Mouse (Mus musculus): ENCODE data around the gene Chchd2. TPM values are rescaled to one million over a fixed set of nuclear protein-coding genes. Genes with fewer than 3 reads are reported as not detected.

Chchd2 gene
- polyA plus RNA-seq, 1 experiment from 2014 or later: 602 TPM

GRCm38 (mm10) chr5:129869238-129869995 is 17.9 kb downstream of the Chchd2 start:
- WGBS: 90% methylated on average over 19 of the region's 19 CpGs
- no peak overlapping the region for H3K4me2 ChIP-seq (ENCODE audit: low read length)
- H3K9me3 ChIP-seq (replicated peaks; ENCODE audit: control insufficient read depth, low read length, poor library complexity, severe bottlenecking): no peaks in the 10 kb centered on the region
- no peak for ATAC-seq
- H3K27me3 ChIP-seq (ENCODE audit: control insufficient read depth, insufficient read depth, low read depth, low read length): no peaks in the 10 kb centered on the region
- no peaks in the 10 kb centered on the region for H3K4me1 ChIP-seq (ENCODE audit: control insufficient read depth, insufficient read depth, low read length)
- H3K9ac ChIP-seq (ENCODE audit: low read depth, low read length): no peak overlapping the region
- no peak overlapping the region for H3K4me3 ChIP-seq (ENCODE audit: low read depth, low read length)
- no peak overlapping the region for H3K27ac ChIP-seq (ENCODE audit: low read length)
- no peaks in the 10 kb centered on the region for H3K36me3 ChIP-seq (ENCODE audit: control insufficient read depth, insufficient read depth, low read length)

DNA sequence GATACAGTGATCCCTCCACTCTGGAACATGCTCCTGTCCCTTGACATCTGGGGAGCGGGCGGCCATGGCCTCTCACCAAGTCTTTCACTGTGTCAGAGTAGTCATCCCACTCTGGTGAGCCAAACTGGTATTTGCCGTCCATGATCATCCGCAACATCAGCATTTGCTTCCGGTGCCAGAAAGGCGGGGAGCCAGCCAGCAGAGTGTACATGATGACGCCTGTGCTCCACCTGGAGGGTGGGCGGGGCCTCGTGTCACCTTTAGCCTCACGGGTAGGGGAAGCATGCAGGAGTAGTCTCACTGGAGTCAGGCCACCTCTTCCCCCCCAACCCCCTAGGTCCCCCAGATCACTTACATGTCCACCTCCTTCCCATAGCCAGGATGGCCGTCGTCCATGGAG is 21.4 kb downstream of the Chchd2 start:
- no peak for ATAC-seq
- H3K4me3 ChIP-seq (ENCODE audit: low read depth, low read length): no peak overlapping the region
- H3K36me3 ChIP-seq (ENCODE audit: control insufficient read depth, insufficient read depth, low read length): peaks cover 6% of the 10 kb centered on the region
- no peak overlapping the region for H3K9ac ChIP-seq (ENCODE audit: low read depth, low read length)
- WGBS: 90% methylated on average over 12 of the region's 12 CpGs
- H3K4me1 ChIP-seq (ENCODE audit: control insufficient read depth, insufficient read depth, low read length): no peaks in the 10 kb centered on the region
- H3K9me3 ChIP-seq (replicated peaks; ENCODE audit: control insufficient read depth, low read length, poor library complexity, severe bottlenecking): no peaks in the 10 kb centered on the region
- no peak overlapping the region for H3K27ac ChIP-seq (ENCODE audit: low read length)
- no peaks in the 10 kb centered on the region for H3K27me3 ChIP-seq (ENCODE audit: control insufficient read depth, insufficient read depth, low read depth, low read length)
- no peak overlapping the region for H3K4me2 ChIP-seq (ENCODE audit: low read length)

DNA sequence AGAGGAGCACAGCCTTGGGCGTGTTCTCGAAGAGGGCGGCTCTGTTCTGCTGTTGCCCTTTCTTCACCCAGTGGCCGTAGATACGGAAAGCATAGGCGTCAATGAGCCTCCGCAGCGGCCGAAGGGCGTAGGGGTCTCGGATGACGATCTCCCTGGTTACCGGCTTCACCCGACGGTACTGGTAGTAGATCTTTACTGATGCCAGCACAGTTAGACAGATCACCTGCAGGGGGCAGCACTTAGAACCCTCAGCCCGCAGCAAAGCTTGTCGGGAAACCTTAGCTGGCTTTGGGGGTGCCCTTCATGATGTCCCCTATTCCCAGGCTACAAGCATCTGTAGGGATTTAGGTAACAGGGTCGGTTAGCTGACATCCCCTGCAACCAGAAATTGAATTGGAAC is 22.8 kb downstream of the Chchd2 start:
- no peaks in the 10 kb centered on the region for H3K4me1 ChIP-seq (ENCODE audit: control insufficient read depth, insufficient read depth, low read length)
- WGBS: 8% methylated on average over 18 of the region's 18 CpGs
- H3K9me3 ChIP-seq (replicated peaks; ENCODE audit: control insufficient read depth, low read length, poor library complexity, severe bottlenecking): no peaks in the 10 kb centered on the region
- no peak for ATAC-seq
- no peak overlapping the region for H3K4me3 ChIP-seq (ENCODE audit: low read depth, low read length)
- no peak overlapping the region for H3K4me2 ChIP-seq (ENCODE audit: low read length)
- H3K36me3 ChIP-seq (ENCODE audit: control insufficient read depth, insufficient read depth, low read length): peaks cover 18% of the 10 kb centered on the region
- no peak overlapping the region for H3K9ac ChIP-seq (ENCODE audit: low read depth, low read length)
- H3K27ac ChIP-seq (ENCODE audit: low read length): no peak overlapping the region
- no peaks in the 10 kb centered on the region for H3K27me3 ChIP-seq (ENCODE audit: control insufficient read depth, insufficient read depth, low read depth, low read length)

GRCm38 (mm10) chr5:129862325-129862724 is 24.9 kb downstream of the Chchd2 start:
- Histone ChIP-seq H3K9me3 (replicated peaks; ENCODE audit: control insufficient read depth, low read length, poor library complexity, severe bottlenecking) (no peaks in the 10 kb centered on the region), H3K36me3 (ENCODE audit: control insufficient read depth, insufficient read depth, low read length) (peaks cover 27% of the 10 kb centered on the region), H3K4me1 (ENCODE audit: control insufficient read depth, insufficient read depth, low read length) (no peaks in the 10 kb centered on the region), H3K9ac (ENCODE audit: low read depth, low read length) (no peak overlapping the region), H3K4me3 (ENCODE audit: low read depth, low read length) (no peak overlapping the region), H3K27me3 (ENCODE audit: control insufficient read depth, insufficient read depth, low read depth, low read length) (no peaks in the 10 kb centered on the region), H3K4me2 (ENCODE audit: low read length) (no peak overlapping the region), H3K27ac (ENCODE audit: low read length) (no peak overlapping the region)
- 97% methylated on average over 6 of the region's 6 CpGs for WGBS
- ATAC-seq: no peak

DNA sequence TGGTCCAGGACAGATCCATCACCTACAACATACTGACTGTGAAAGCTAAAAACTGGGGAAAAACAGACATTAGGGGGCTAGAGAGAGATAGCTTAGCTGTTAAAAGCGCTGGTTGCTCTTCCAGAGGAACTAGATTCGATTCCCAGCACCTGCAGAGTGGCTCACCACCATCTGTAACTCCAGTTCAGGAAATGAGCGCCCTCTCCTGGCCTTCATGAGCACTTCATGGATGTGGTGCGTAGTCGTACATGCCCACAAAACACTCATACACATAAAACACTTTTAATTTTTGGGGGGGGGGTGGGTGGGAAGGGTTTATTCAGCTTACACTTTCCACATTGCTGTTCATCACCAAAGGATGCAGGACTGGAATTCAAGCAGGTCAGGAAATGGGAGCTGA is 30.9 kb downstream of the Chchd2 start:
- WGBS: 88% methylated on average over 5 of the region's 5 CpGs
- H3K4me3 ChIP-seq (ENCODE audit: low read depth, low read length): no peak overlapping the region
- H3K4me1 ChIP-seq (ENCODE audit: control insufficient read depth, insufficient read depth, low read length): no peaks in the 10 kb centered on the region
- peaks cover 31% of the 10 kb centered on the region for H3K36me3 ChIP-seq (ENCODE audit: control insufficient read depth, insufficient read depth, low read length)
- H3K27me3 ChIP-seq (ENCODE audit: control insufficient read depth, insufficient read depth, low read depth, low read length): no peaks in the 10 kb centered on the region
- H3K9me3 ChIP-seq (replicated peaks; ENCODE audit: control insufficient read depth, low read length, poor library complexity, severe bottlenecking): no peaks in the 10 kb centered on the region
- H3K9ac ChIP-seq (ENCODE audit: low read depth, low read length): no peak overlapping the region
- ATAC-seq: no peak
- H3K4me2 ChIP-seq (ENCODE audit: low read length): no peak overlapping the region
- no peak overlapping the region for H3K27ac ChIP-seq (ENCODE audit: low read length)

- no peak for ATAC-seq
- WGBS: 48% methylated on average over 5 of the region's 5 CpGs
- H3K4me2 ChIP-seq (ENCODE audit: low read length): no peak overlapping the region
Observed at GRCm38 (mm10) chr5:129855163-129855562, 32.1 kb downstream of the Chchd2 start.

DNA sequence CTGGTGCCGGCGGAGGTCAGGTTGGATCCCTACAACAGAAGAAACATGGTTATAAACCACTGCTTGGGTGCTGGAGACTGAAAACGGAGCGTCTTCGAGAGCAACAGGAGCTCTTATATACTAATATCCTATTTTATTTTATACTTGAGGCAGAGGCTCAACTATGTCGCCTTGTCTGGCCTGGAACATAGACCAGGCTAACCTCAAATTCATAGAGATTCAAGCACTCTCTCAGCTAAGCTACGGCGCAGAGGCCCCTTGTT is 39.8 kb downstream of the Chchd2 start:
- no peak overlapping the region for H3K27ac ChIP-seq (ENCODE audit: low read length)
- H3K36me3 ChIP-seq (ENCODE audit: control insufficient read depth, insufficient read depth, low read length): peaks cover 13% of the 10 kb centered on the region
- no peaks in the 10 kb centered on the region for H3K9me3 ChIP-seq (replicated peaks; ENCODE audit: control insufficient read depth, low read length, poor library complexity, severe bottlenecking)
- H3K27me3 ChIP-seq (ENCODE audit: control insufficient read depth, insufficient read depth, low read depth, low read length): no peaks in the 10 kb centered on the region
- peak overlapping the region; percentile 70 for H3K9ac ChIP-seq (ENCODE audit: low read depth, low read length)
- H3K4me1 ChIP-seq (ENCODE audit: control insufficient read depth, insufficient read depth, low read length): peaks cover 12% of the 10 kb centered on the region
- H3K4me2 ChIP-seq (ENCODE audit: low read length): peak overlapping the region; percentile 54
- no peak for ATAC-seq
- 60% methylated on average over 8 of the region's 8 CpGs for WGBS
- peak overlapping the region; percentile 58 for H3K4me3 ChIP-seq (ENCODE audit: low read depth, low read length)

More at GRCm38 (mm10) chr5:129855163-129855562, 32.1 kb downstream of the Chchd2 start:
- Histone ChIP-seq H3K36me3 (ENCODE audit: control insufficient read depth, insufficient read depth, low read length) (peaks cover 26% of the 10 kb centered on the region), H3K4me3 (ENCODE audit: low read depth, low read length) (no peak overlapping the region), H3K27ac (ENCODE audit: low read length) (no peak overlapping the region), H3K27me3 (ENCODE audit: control insufficient read depth, insufficient read depth, low read depth, low read length) (no peaks in the 10 kb centered on the region), H3K4me1 (ENCODE audit: control insufficient read depth, insufficient read depth, low read length) (no peaks in the 10 kb centered on the region), H3K9me3 (replicated peaks; ENCODE audit: control insufficient read depth, low read length, poor library complexity, severe bottlenecking) (no peaks in the 10 kb centered on the region), H3K9ac (ENCODE audit: low read depth, low read length) (no peak overlapping the region)

DNA sequence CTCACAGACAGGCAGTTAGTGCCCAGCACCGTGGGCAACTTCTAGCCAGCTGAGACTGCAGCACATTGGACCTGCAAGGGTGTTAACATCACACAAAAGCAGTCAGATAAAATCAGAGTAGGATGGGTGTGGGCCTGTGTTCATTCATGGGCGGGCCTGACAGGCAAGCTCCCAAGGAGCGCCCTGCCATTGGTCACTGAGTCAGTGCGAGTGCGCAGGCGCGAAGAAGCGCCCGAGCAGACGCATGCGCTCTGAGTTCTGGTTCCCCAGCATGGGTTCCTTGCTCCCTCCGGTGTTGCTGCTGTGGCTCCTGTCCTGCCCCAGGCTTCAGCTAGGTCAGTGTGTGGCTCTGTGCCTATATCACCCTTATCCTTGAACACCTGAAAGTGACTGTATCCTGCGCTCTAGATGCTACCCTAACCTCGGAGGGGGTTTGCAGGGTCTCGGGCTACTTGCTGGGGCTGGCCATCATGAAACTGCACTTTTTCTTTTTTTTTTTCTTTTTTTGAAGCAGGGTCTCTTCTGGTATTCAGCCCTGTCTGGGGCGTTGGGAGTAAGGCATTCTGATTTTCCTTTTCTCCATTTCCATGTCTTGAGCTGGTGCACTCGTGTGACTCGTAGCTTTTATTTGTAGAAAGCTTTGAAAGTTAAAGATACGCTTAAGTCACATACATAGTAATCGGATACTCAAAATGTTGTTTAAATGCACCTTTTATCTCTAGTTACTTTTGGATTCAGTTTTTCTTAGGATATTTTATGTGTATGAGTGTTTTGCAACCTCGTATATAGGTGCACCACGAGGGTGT is 40.3 kb downstream of the Chchd2 start, which contains the start of gene Sumf2:
Gene Sumf2 (plus strand): TSS at position 235 of the 806 bp plus-strand sequence.
- H3K4me1 ChIP-seq (ENCODE audit: control insufficient read depth, insufficient read depth, low read length): peaks cover 12% of the 10 kb centered on the region
- H3K27me3 ChIP-seq (ENCODE audit: control insufficient read depth, insufficient read depth, low read depth, low read length): no peaks in the 10 kb centered on the region
- H3K27ac ChIP-seq (ENCODE audit: low read length): peak within 1 kb of the TSS; percentile 72
- H3K9ac ChIP-seq (ENCODE audit: low read depth, low read length): peak within 1 kb of the TSS; percentile 70
- peaks cover 13% of the 10 kb centered on the region for H3K36me3 ChIP-seq (ENCODE audit: control insufficient read depth, insufficient read depth, low read length)
- ATAC-seq: peak; percentile 99
- 12% methylated on average over 22 of the region's 22 CpGs for WGBS
- peak within 1 kb of the TSS; percentile 54 for H3K4me2 ChIP-seq (ENCODE audit: low read length)
- H3K9me3 ChIP-seq (replicated peaks; ENCODE audit: control insufficient read depth, low read length, poor library complexity, severe bottlenecking): no peaks in the 10 kb centered on the region
- H3K4me3 ChIP-seq (ENCODE audit: low read depth, low read length): peak within 1 kb of the TSS; percentile 58

- ATAC-seq: no peak
- 96% methylated on average over 5 of the region's 5 CpGs for WGBS
- Histone ChIP-seq H3K9me3 (replicated peaks; ENCODE audit: control insufficient read depth, low read length, poor library complexity, severe bottlenecking) (no peaks in the 10 kb centered on the region), H3K4me1 (ENCODE audit: control insufficient read depth, insufficient read depth, low read length) (peaks cover 12% of the 10 kb centered on the region), H3K4me3 (ENCODE audit: low read depth, low read length) (no peak overlapping the region), H3K9ac (ENCODE audit: low read depth, low read length) (no peak overlapping the region), H3K27me3 (ENCODE audit: control insufficient read depth, insufficient read depth, low read depth, low read length) (no peaks in the 10 kb centered on the region), H3K36me3 (ENCODE audit: control insufficient read depth, insufficient read depth, low read length) (peaks cover 13% of the 10 kb centered on the region), H3K27ac (ENCODE audit: low read length) (no peak overlapping the region), H3K4me2 (ENCODE audit: low read length) (no peak overlapping the region)
Observed at GRCm38 (mm10) chr5:129844848-129845247, 42.4 kb downstream of the Chchd2 start.

Data from midbrain, embryonic 16.5 days (tissue).